Mouse (Mus musculus) liver, postnatal 0 days (tissue): ENCODE data around the gene Snx3.

ENCODE experiments used
- CTCF ChIP-seq: sonication (generic); IDR thresholded peaks from 2 replicates; pipeline ENCODE4 v1.5.1; 2016; ENCODE audit warnings: antibody characterized with exemption, low read depth
- EP300 ChIP-seq: IDR thresholded peaks from 2 replicates; pipeline ENCODE4 v1.6.1; 2016; ENCODE audit warnings: antibody characterized with exemption, low read depth, mild to moderate bottlenecking

GRCm38 (mm10) chr10:42572971-42573370 is 71.1 kb downstream of the Snx3 start:
- TF ChIP-seq CTCF (no peak), EP300 (no peak)
